ENCODE assay signal across 16 mouse cellular contexts in the genomic region with DNA sequence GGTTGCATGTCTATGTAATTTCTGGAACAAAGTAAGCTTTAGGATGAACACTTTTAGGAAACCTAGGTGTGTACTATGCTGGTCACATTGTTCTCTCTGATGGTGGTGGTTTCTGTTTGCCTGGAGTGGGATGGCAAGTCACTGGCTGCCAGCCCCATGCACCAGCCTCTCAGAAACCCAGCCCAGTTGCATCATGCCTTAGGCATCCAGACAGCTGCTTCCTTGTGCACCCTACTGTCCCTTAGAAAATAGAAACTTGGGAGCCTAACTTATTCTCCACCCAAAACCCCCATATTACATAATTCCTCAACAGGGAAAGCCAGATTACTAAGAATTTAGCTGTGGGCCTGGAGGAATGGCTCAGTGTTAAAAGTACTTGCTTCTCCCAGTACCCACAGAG. TPM values are rescaled to one million over a fixed set of nuclear protein-coding genes. Genes with fewer than 3 reads are reported as not detected.
A peak's percentile ranks its signal among the peaks of the same experiment; 100 is the strongest.
DNase-seq lines count a peak whose midpoint lies in the region; ATAC-seq and TF ChIP-seq lines count a peak whose summit lies in the region.
"Had no signal": no experiment of that assay in that cellular context is flagged by ENCODE, and none has a peak within 500 bp of the region (broad histone marks: within the 10 kb centered on the region; RNA-seq: fewer than 3 reads in every experiment).

No protein-coding gene starts in this region.

- ATAC-seq in forebrain, embryonic 12.5 days (ENCODE audit: low FRiP score), result no peak
- ATAC-seq in forebrain, embryonic 16.5 days, result no peak
- ATAC-seq in midbrain, embryonic 16.5 days, result no peak
- ATAC-seq in hindbrain, postnatal 0 days, result no peak
- ATAC-seq in neural tube, embryonic 15.5 days (ENCODE audit: low FRiP score), result no peak

- H3K36me3 ChIP-seq in forebrain, embryonic 12.5 days (replicated peaks), result peaks cover 7% of the 10 kb centered on the region
- H3K36me3 ChIP-seq in forebrain, embryonic 16.5 days (ENCODE audit: control insufficient read depth, insufficient read depth), result 0 out of 2 replicates have a peak, but pooled peaks cover 2% of the 10 kb centered on the region
- H3K36me3 ChIP-seq in midbrain, embryonic 10.5 days, result peaks cover 55% of the 10 kb centered on the region
- H3K36me3 ChIP-seq in midbrain, embryonic 16.5 days (ENCODE audit: control insufficient read depth, insufficient read depth, low read length), result no peaks in the 10 kb centered on the region
- no peaks in the 10 kb centered on the region for H3K36me3 ChIP-seq in hindbrain, postnatal 0 days (ENCODE audit: insufficient read depth, low read length)
- no peaks in the 10 kb centered on the region for H3K36me3 ChIP-seq in neural tube, embryonic 15.5 days
- H3K36me3 ChIP-seq: G1E; lung, embryonic 15.5 days had no signal

- peaks cover 24% of the 10 kb centered on the region for H3K4me1 ChIP-seq in forebrain, embryonic 12.5 days
- H3K4me1 ChIP-seq in forebrain, embryonic 16.5 days (replicated peaks; ENCODE audit: control insufficient read depth, insufficient read depth, low read length), result peaks cover 12% of the 10 kb centered on the region
- H3K4me1 ChIP-seq in midbrain, embryonic 10.5 days, result peaks cover 26% of the 10 kb centered on the region
- H3K4me1 ChIP-seq in midbrain, embryonic 16.5 days (ENCODE audit: control insufficient read depth, insufficient read depth, low read length), result peaks cover 11% of the 10 kb centered on the region
- 0 out of 2 replicates have a peak, but pooled peaks cover 5% of the 10 kb centered on the region for H3K4me1 ChIP-seq in hindbrain, postnatal 0 days (ENCODE audit: insufficient read depth, low read length)
- peaks cover 15% of the 10 kb centered on the region for H3K4me1 ChIP-seq in neural tube, embryonic 15.5 days
- H3K4me1 ChIP-seq in cerebellum, adult 2 months (ENCODE audit: control insufficient read depth, insufficient read depth, low read length), result no peaks in the 10 kb centered on the region
- H3K4me1 ChIP-seq: kidney, embryonic 15.5 days; lung, embryonic 15.5 days had no signal

- no peaks in the 10 kb centered on the region for H3K9me3 ChIP-seq in forebrain, embryonic 12.5 days
- no peaks in the 10 kb centered on the region for H3K9me3 ChIP-seq in forebrain, embryonic 16.5 days (ENCODE audit: control insufficient read depth, low read length)
- H3K9me3 ChIP-seq in midbrain, embryonic 10.5 days (replicated peaks), result no peaks in the 10 kb centered on the region
- no peaks in the 10 kb centered on the region for H3K9me3 ChIP-seq in midbrain, embryonic 16.5 days (replicated peaks; ENCODE audit: control insufficient read depth, low read length, poor library complexity, severe bottlenecking)
- no peaks in the 10 kb centered on the region for H3K9me3 ChIP-seq in hindbrain, postnatal 0 days (ENCODE audit: low read length)
- H3K9me3 ChIP-seq in neural tube, embryonic 15.5 days (replicated peaks), result no peaks in the 10 kb centered on the region
- H3K9me3 ChIP-seq: G1E; kidney, embryonic 15.5 days; limb, embryonic 13.5 days; lung, embryonic 15.5 days had no signal

- H3K4me3 ChIP-seq in forebrain, embryonic 12.5 days (replicated peaks), result no peak overlapping the region
- no peak overlapping the region for H3K4me3 ChIP-seq in forebrain, embryonic 16.5 days (replicated peaks; ENCODE audit: low read length)
- H3K4me3 ChIP-seq in midbrain, embryonic 10.5 days, result no peak overlapping the region
- H3K4me3 ChIP-seq in midbrain, embryonic 16.5 days (ENCODE audit: low read depth, low read length), result no peak overlapping the region
- H3K4me3 ChIP-seq in hindbrain, postnatal 0 days (ENCODE audit: low read length), result no peak overlapping the region
- no peak overlapping the region for H3K4me3 ChIP-seq in neural tube, embryonic 15.5 days (replicated peaks)
- H3K4me3 ChIP-seq in cerebellum, adult 2 months (replicated peaks; ENCODE audit: insufficient read depth, low read depth, low read length), result no peak overlapping the region
- H3K4me3 ChIP-seq: erythroblast, embryonic 14.5 days; kidney, embryonic 15.5 days; limb, embryonic 13.5 days; lung, embryonic 15.5 days had no signal

- no peak for TF ChIP-seq POLR2A in cerebellum, adult 2 months (IDR thresholded peaks at IDR 0.05; ENCODE audit: borderline replicate concordance, insufficient read depth, low read length)

- 0 out of 2 replicates have a peak overlapping the region, but pooled peaks have one; percentile 85 for H3K27ac ChIP-seq in forebrain, embryonic 12.5 days
- no peak overlapping the region for H3K27ac ChIP-seq in forebrain, embryonic 16.5 days (ENCODE audit: low read length)
- H3K27ac ChIP-seq in midbrain, embryonic 10.5 days (replicated peaks), result peak overlapping the region; percentile 82; the same call in 1 of the 2 replicates
- H3K27ac ChIP-seq in midbrain, embryonic 16.5 days (ENCODE audit: low read length), result no peak overlapping the region; the same call in 1 of the 2 replicates
- H3K27ac ChIP-seq in hindbrain, postnatal 0 days, result peak overlapping the region; percentile 75
- H3K27ac ChIP-seq in neural tube, embryonic 15.5 days (replicated peaks), result peak overlapping the region; percentile 79
- H3K27ac ChIP-seq in cerebellum, adult 2 months (ENCODE audit: insufficient read depth, low read length), result no peak overlapping the region
- H3K27ac ChIP-seq: kidney, embryonic 15.5 days; limb, embryonic 13.5 days; lung, embryonic 15.5 days had no signal

- no peak overlapping the region for H3K4me2 ChIP-seq in forebrain, embryonic 12.5 days
- H3K4me2 ChIP-seq in forebrain, embryonic 16.5 days (ENCODE audit: low read length), result no peak overlapping the region
- no peak overlapping the region for H3K4me2 ChIP-seq in midbrain, embryonic 16.5 days (ENCODE audit: low read length)
- no peak overlapping the region for H3K4me2 ChIP-seq in hindbrain, postnatal 0 days (ENCODE audit: low read depth, low read length)
- no peak overlapping the region for H3K4me2 ChIP-seq in neural tube, embryonic 15.5 days
- H3K4me2 ChIP-seq: kidney, embryonic 15.5 days; limb, embryonic 13.5 days; lung, embryonic 15.5 days had no signal

- TF ChIP-seq CTCF in hindbrain, postnatal 0 days (IDR thresholded peaks at IDR 0.05; ENCODE audit: low read depth), result no peak
- no peak for TF ChIP-seq CTCF in cerebellum, adult 2 months (IDR thresholded peaks at IDR 0.05; ENCODE audit: borderline replicate concordance, insufficient read depth, low read depth, low read length)

- no peaks in the 10 kb centered on the region for H3K27me3 ChIP-seq in forebrain, embryonic 12.5 days
- H3K27me3 ChIP-seq in forebrain, embryonic 16.5 days (replicated peaks; ENCODE audit: control insufficient read depth, insufficient read depth, low read length), result no peaks in the 10 kb centered on the region
- no peaks in the 10 kb centered on the region for H3K27me3 ChIP-seq in midbrain, embryonic 10.5 days (ENCODE audit: low read depth, poor library complexity, severe bottlenecking)
- H3K27me3 ChIP-seq in midbrain, embryonic 16.5 days (ENCODE audit: control insufficient read depth, insufficient read depth, low read depth, low read length), result no peaks in the 10 kb centered on the region
- H3K27me3 ChIP-seq in hindbrain, postnatal 0 days (ENCODE audit: insufficient read depth, low read length), result no peaks in the 10 kb centered on the region
- no peaks in the 10 kb centered on the region for H3K27me3 ChIP-seq in neural tube, embryonic 15.5 days (replicated peaks)
- no peaks in the 10 kb centered on the region; the same call in 1 of the 2 replicates for H3K27me3 ChIP-seq in cerebellum, adult 2 months (ENCODE audit: control insufficient read depth, insufficient read depth, low read length)
- H3K27me3 ChIP-seq: kidney, embryonic 15.5 days; limb, embryonic 13.5 days; lung, embryonic 15.5 days had no signal

- DNase-seq in midbrain, embryonic 10.5 days (ENCODE audit: low spot score), result no peak
- DNase-seq in hindbrain, postnatal 0 days (ENCODE audit: low spot score), result no peak
- no peak for DNase-seq in cerebellum, adult 2 months
- DNase-seq in cerebellum, postnatal 25 days, result no peak
- DNase-seq: heart, postnatal 36 days; layer of hippocampus, postnatal 36 days; thymus, adult 2 months had no signal

- H3K9ac ChIP-seq in forebrain, embryonic 12.5 days, result no peak overlapping the region
- H3K9ac ChIP-seq in forebrain, embryonic 16.5 days (replicated peaks; ENCODE audit: low read depth, low read length), result no peak overlapping the region
- H3K9ac ChIP-seq in midbrain, embryonic 16.5 days (ENCODE audit: low read depth, low read length), result no peak overlapping the region
- H3K9ac ChIP-seq in hindbrain, postnatal 0 days (replicated peaks; ENCODE audit: low read length), result no peak overlapping the region
- no peak overlapping the region for H3K9ac ChIP-seq in neural tube, embryonic 15.5 days (replicated peaks)
- H3K9ac ChIP-seq: kidney, embryonic 15.5 days; limb, embryonic 13.5 days; lung, embryonic 15.5 days had no signal

RNA-seq across cellular contexts. Expression of a gene that starts 1.4 kb away (rescaled TPM):
- 0.60 and 0.77 TPM in 2 replicates for polyA plus RNA-seq in forebrain, embryonic 12.5 days (2016; fragmentation: Nextera tagmentation; extraction: Ambion mirVana)
- 1.4 and 3.5 TPM in 2 replicates for polyA plus RNA-seq in forebrain, embryonic 16.5 days (2015; fragmentation: Nextera tagmentation; extraction: Ambion mirVana)
- polyA plus RNA-seq in midbrain, embryonic 10.5 days (2016; fragmentation: Nextera tagmentation; extraction: Ambion mirVana), result 0.35 and 1.2 TPM in 2 replicates
- polyA plus RNA-seq in midbrain, embryonic 16.5 days (2015; fragmentation: Nextera tagmentation; extraction: Ambion mirVana), result 9.6 and 19.9 TPM in 2 replicates
- total RNA-seq in hindbrain, postnatal 0 days (2014; rRNA removed), result 94.7 and 105 TPM in 2 replicates
- 53.8 and 54.1 TPM in 2 replicates for polyA plus RNA-seq in hindbrain, postnatal 0 days (2015; fragmentation: Nextera tagmentation; extraction: Ambion mirVana)
- 22.1 and 22.5 TPM in 2 replicates for polyA plus RNA-seq in neural tube, embryonic 15.5 days (2015; fragmentation: Nextera tagmentation; extraction: Ambion mirVana)
- polyA plus RNA-seq in cerebellum, adult 2 months (2012; rRNA removed), result 102 and 113 TPM in 2 replicates
- polyA plus RNA-seq: G1E; lung, embryonic 15.5 days had no signal

RNA-seq across cellular contexts. Expression of a gene that starts 50.6 kb away (rescaled TPM):
- polyA plus RNA-seq in forebrain, embryonic 12.5 days (2016; fragmentation: Nextera tagmentation; extraction: Ambion mirVana), result 146 and 154 TPM in 2 replicates
- polyA plus RNA-seq in forebrain, embryonic 16.5 days (2015; fragmentation: Nextera tagmentation; extraction: Ambion mirVana), result 240 and 248 TPM in 2 replicates
- polyA plus RNA-seq in midbrain, embryonic 10.5 days (2016; fragmentation: Nextera tagmentation; extraction: Ambion mirVana), result 123 and 133 TPM in 2 replicates
- 283 and 296 TPM in 2 replicates for polyA plus RNA-seq in midbrain, embryonic 16.5 days (2015; fragmentation: Nextera tagmentation; extraction: Ambion mirVana)
- 201 and 205 TPM in 2 replicates for total RNA-seq in hindbrain, postnatal 0 days (2014; rRNA removed)
- 329 and 344 TPM in 2 replicates for polyA plus RNA-seq in hindbrain, postnatal 0 days (2015; fragmentation: Nextera tagmentation; extraction: Ambion mirVana)
- 283 and 326 TPM in 2 replicates for polyA plus RNA-seq in neural tube, embryonic 15.5 days (2015; fragmentation: Nextera tagmentation; extraction: Ambion mirVana)
- 528 and 558 TPM in 2 replicates for polyA plus RNA-seq in cerebellum, adult 2 months (2012; rRNA removed)

Comparison
In these comparisons a context has a peak if more than half of its experiments do, and no peak if none do; other contexts are left out.
1. H3K27ac ChIP-seq: peak in forebrain, embryonic 12.5 days (single experiment), midbrain, embryonic 10.5 days (single experiment), hindbrain, postnatal 0 days (single experiment) and neural tube, embryonic 15.5 days (single experiment); none in forebrain, embryonic 16.5 days (single experiment), midbrain, embryonic 16.5 days (single experiment) and cerebellum, adult 2 months (single experiment).